Mouse (Mus musculus): ENCODE results near the gene Calml4. TPM values are rescaled to one million over a fixed set of nuclear protein-coding genes. Genes with fewer than 3 reads are reported as not detected.

The Calml4 gene
- polyA plus RNA-seq, 1 experiment from 2014 or later = 16.4 TPM

DNA sequence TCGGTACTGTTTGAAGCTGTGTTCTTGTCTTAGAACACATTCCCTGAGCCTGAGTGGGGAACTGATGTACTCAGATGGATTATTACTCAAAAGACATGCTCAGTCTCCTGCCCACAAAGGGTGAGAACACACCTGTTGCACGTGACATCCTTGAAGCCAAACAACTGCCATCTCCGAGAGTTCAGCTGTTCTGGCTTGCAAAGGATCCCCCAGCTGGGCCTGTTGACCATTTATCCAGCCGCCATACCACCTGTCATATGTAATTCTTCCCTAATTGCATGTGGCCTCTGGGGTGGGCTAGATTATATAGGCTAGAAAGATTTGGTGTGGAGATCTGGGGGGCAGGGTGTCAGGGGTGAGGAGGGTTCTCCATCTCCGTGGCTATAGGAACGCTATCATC lies 37.1 kb upstream of the Calml4 start:
- Histone ChIP-seq H3K4me3 (ENCODE audit: low read depth, low read length) (no peak overlapping the region), H3K27ac (ENCODE audit: low read depth) (no peak overlapping the region), H3K36me3 (replicated peaks; ENCODE audit: insufficient read depth, low read length) (no peaks in the 10 kb centered on the region), H3K27me3 (ENCODE audit: insufficient read depth, low read length) (no peaks in the 10 kb centered on the region), H3K9ac (replicated peaks) (no peak overlapping the region), H3K9me3 (ENCODE audit: low read length) (no peaks in the 10 kb centered on the region), H3K4me1 (ENCODE audit: insufficient read depth) (peaks cover 6% of the 10 kb centered on the region), H3K4me2 (ENCODE audit: low read depth, low read length) (no peak overlapping the region)
- TF ChIP-seq CTCF (IDR thresholded peaks at IDR 0.05; ENCODE audit: low read depth) (no peak), EP300 (IDR thresholded peaks at IDR 0.05; ENCODE audit: low read depth) (no peak)
- WGBS (ENCODE audit: insufficient replicate concordance) = 79% methylated on average over 6 of the region's 6 CpGs
- ATAC-seq = no peak
- DNase-seq = no peak

DNA sequence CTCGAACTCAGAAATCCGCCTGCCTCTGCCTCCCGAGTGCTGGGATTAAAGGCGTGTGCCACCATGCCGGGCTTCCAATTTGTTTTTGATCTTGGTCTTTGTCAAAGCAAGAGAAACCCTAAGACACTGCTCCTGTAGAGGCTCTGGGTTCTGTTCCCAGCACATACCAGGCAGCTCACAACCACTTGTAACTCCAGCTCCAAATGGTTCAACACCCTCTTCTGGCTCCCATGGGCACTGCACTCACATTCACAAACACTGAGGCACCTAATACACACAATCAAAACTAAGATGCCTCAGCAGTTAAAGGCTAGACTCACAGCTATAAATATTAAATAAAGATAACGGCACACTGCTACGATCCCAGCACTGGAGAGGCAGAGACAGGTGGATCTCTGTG lies 36.1 kb upstream of the Calml4 start:
- Histone ChIP-seq H3K4me3 (ENCODE audit: low read depth, low read length) (no peak overlapping the region), H3K27me3 (ENCODE audit: insufficient read depth, low read length) (no peaks in the 10 kb centered on the region), H3K9me3 (ENCODE audit: low read length) (no peaks in the 10 kb centered on the region), H3K9ac (replicated peaks) (no peak overlapping the region), H3K4me1 (ENCODE audit: insufficient read depth) (peaks cover 6% of the 10 kb centered on the region), H3K27ac (ENCODE audit: low read depth) (no peak overlapping the region), H3K4me2 (ENCODE audit: low read depth, low read length) (no peak overlapping the region), H3K36me3 (replicated peaks; ENCODE audit: insufficient read depth, low read length) (no peaks in the 10 kb centered on the region)
- 86% methylated on average over 7 of the region's 7 CpGs for WGBS (ENCODE audit: insufficient replicate concordance)
- DNase-seq = no peak
- TF ChIP-seq EP300 (IDR thresholded peaks at IDR 0.05; ENCODE audit: low read depth) = no peak
- no peak for TF ChIP-seq CTCF (IDR thresholded peaks at IDR 0.05; ENCODE audit: low read depth)
- no peak for ATAC-seq

DNA sequence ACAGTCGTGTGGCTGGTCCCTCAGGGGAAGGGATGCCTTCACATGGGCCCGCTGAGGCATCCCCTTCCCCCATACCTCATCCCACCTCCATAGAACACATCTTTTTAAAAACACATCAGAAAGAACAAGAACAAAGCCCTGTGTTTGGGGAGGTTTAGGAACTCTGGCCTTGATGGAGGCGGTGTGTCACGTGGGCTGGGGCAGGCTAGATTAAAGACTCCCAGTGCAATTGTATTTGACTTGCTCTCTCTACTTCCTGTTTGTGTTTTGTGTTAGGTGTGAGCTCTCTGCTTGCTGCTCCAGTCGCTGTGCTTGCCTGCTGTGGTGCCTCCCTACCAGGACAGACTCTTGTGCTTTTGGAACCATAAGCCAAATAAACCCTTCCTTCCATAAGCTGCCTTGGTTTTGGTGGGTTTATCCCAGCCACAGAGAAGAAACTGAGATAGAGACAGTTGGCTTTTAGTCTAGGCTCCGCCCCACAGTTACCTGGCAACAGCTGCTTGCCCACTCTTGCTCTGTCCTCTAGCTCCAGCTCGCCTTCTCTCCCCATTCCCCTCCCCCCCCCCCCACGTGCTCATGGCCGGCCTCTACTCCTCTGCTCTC lies 32.0 kb upstream of the Calml4 start:
- Histone ChIP-seq H3K4me1 (ENCODE audit: insufficient read depth) (peaks cover 3% of the 10 kb centered on the region; the same call in 1 of the 2 replicates), H3K27me3 (ENCODE audit: insufficient read depth, low read length) (no peaks in the 10 kb centered on the region), H3K9me3 (ENCODE audit: low read length) (no peaks in the 10 kb centered on the region), H3K36me3 (replicated peaks; ENCODE audit: insufficient read depth, low read length) (no peaks in the 10 kb centered on the region), H3K4me2 (ENCODE audit: low read depth, low read length) (no peak overlapping the region; the same call in 1 of the 2 replicates), H3K27ac (ENCODE audit: low read depth) (no peak overlapping the region), H3K9ac (replicated peaks) (no peak overlapping the region), H3K4me3 (ENCODE audit: low read depth, low read length) (no peak overlapping the region)
- DNase-seq = no peak
- ATAC-seq = no peak
- no peak for TF ChIP-seq CTCF (IDR thresholded peaks at IDR 0.05; ENCODE audit: low read depth)
- WGBS (ENCODE audit: insufficient replicate concordance) = 33% methylated on average over 9 of the region's 9 CpGs

DNA sequence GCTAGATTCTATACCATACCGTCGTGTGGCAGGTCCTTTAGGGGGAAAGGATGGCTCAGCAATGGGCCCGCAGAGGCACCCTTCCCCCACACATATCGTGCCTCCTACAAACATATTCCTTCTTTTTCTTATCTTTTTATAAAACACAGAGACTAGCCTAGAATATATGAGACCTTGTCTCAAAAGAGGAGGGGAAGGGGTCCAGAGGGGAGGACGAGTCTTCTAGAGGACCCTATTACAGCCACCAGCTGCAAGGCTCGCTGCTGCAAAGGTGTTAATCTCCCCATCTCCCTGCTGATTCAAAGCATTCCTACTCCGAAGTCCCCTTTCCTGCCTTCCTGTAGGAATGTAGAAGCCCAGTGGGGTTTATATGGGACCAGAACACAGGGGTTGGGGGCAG lies 31.4 kb upstream of the Calml4 start:
- Histone ChIP-seq H3K27ac (ENCODE audit: low read depth) (no peak overlapping the region), H3K9ac (replicated peaks) (no peak overlapping the region)
- no peak for ATAC-seq

DNA sequence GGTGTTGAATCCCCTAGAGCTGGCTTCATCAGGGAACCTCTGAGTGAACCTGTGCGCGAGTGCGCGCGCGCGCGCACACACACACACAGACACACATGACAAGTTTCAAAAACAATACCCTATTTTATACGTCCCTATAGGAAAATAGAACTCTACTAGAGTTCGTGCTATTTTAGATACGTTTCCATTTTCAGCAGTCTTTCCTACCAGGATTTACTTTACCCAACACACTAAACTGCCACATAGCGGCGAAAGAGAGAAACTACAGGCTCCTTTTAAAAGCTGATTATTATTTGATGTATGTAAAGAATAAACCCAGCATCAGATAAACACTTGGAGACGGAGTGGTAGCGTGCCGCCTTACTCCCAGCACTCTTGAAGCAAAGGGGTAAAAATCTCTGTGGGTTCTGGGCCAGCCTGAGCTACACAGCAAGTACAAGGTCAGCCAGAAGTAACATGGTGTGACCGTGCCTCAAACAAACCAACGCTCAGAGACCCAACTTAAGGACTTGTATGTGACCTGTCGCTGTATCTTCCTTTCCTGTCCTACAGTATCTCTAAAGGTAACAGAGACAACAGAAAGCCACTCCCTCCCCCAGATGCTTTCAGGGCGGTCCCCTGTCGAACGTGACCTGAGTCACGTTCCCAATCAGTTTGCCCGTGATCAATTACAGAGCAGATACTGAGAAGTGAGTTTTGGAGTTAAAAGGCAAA lies 29.8 kb upstream of the Calml4 start:
- Histone ChIP-seq H3K4me2 (ENCODE audit: low read depth, low read length) (peak overlapping the region; percentile 71), H3K4me3 (ENCODE audit: low read depth, low read length) (peak overlapping the region; percentile 41), H3K27ac (ENCODE audit: low read depth) (no peak overlapping the region), H3K27me3 (ENCODE audit: insufficient read depth, low read length) (no peaks in the 10 kb centered on the region), H3K4me1 (ENCODE audit: insufficient read depth) (peaks cover 3% of the 10 kb centered on the region; the same call in 1 of the 2 replicates), H3K36me3 (replicated peaks; ENCODE audit: insufficient read depth, low read length) (no peaks in the 10 kb centered on the region), H3K9me3 (ENCODE audit: low read length) (no peaks in the 10 kb centered on the region), H3K9ac (replicated peaks) (no peak overlapping the region)
- WGBS (ENCODE audit: insufficient replicate concordance) = 7% methylated on average over 24 of the region's 24 CpGs
- TF ChIP-seq CTCF (IDR thresholded peaks at IDR 0.05; ENCODE audit: low read depth) (peak; percentile 67), EP300 (IDR thresholded peaks at IDR 0.05; ENCODE audit: low read depth) (no peak)
- no peak for DNase-seq
- ATAC-seq = peak; percentile 12

More for the DNA sequence above, 31.4 kb upstream of the Calml4 start:
- Histone ChIP-seq H3K4me1 (ENCODE audit: insufficient read depth) (peaks cover 3% of the 10 kb centered on the region; the same call in 1 of the 2 replicates), H3K4me3 (ENCODE audit: low read depth, low read length) (no peak overlapping the region), H3K4me2 (ENCODE audit: low read depth, low read length) (no peak overlapping the region), H3K9me3 (ENCODE audit: low read length) (no peaks in the 10 kb centered on the region), H3K27me3 (ENCODE audit: insufficient read depth, low read length) (no peaks in the 10 kb centered on the region), H3K36me3 (replicated peaks; ENCODE audit: insufficient read depth, low read length) (no peaks in the 10 kb centered on the region)
- TF ChIP-seq EP300 (IDR thresholded peaks at IDR 0.05; ENCODE audit: low read depth) (no peak), CTCF (IDR thresholded peaks at IDR 0.05; ENCODE audit: low read depth) (no peak)
- DNase-seq = no peak
- 34% methylated on average over 7 of the region's 7 CpGs for WGBS (ENCODE audit: insufficient replicate concordance)

DNA sequence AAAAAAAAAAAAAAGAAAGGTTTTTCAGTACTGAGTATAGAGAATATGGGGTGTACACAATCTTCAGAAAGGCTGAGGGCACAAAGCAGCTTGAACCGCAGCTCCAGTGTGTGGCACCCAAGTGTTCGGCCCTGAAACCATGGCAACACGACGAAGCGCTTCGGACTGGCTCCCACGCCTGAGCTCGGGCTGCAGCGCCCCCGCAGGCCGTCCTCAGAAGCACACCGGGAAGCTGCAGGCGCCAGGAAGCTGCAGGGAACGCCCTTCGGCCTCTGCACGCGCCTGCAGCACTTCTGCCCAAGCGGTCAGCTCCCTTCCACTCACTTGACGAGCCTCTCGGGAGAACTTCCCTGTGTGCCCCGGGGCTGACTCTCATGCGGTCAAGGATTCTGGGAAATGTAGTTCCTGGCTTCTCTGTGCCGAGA lies 29.2 kb upstream of the Calml4 start:
- DNase-seq = peak; percentile 97
- Histone ChIP-seq H3K4me2 (ENCODE audit: low read depth, low read length) (peak overlapping the region; percentile 71), H3K27ac (ENCODE audit: low read depth) (no peak overlapping the region), H3K4me1 (ENCODE audit: insufficient read depth) (peaks cover 3% of the 10 kb centered on the region; the same call in 1 of the 2 replicates), H3K36me3 (replicated peaks; ENCODE audit: insufficient read depth, low read length) (no peaks in the 10 kb centered on the region), H3K9ac (replicated peaks) (no peak overlapping the region), H3K9me3 (ENCODE audit: low read length) (no peaks in the 10 kb centered on the region), H3K27me3 (ENCODE audit: insufficient read depth, low read length) (no peaks in the 10 kb centered on the region), H3K4me3 (ENCODE audit: low read depth, low read length) (peak overlapping the region; percentile 41)
- ATAC-seq = peak; percentile 97
- WGBS (ENCODE audit: insufficient replicate concordance) = under 1% methylated on average over 23 of the region's 23 CpGs
- no peak for TF ChIP-seq EP300 (IDR thresholded peaks at IDR 0.05; ENCODE audit: low read depth)
- TF ChIP-seq CTCF (IDR thresholded peaks at IDR 0.05; ENCODE audit: low read depth) = peak; percentile 99
